Mouse (Mus musculus) heart, adult 10 weeks (tissue): ENCODE data around the gene Olfr1355. TPM values are rescaled to one million over a fixed set of nuclear protein-coding genes. Genes with fewer than 3 reads are reported as not detected.

Experiments
- polyA plus RNA-seq: library from polyadenylated mRNA; stranded (reverse); fragments of 350-450 nt; fragmentation: Illumina TruSeq; extraction: RNeasy Lipid Tissue Mini Kit (QIAGEN cat#74804); gene quantifications from one replicate; pipeline ENCODE4 v1.2.3, GENCODE M21; 2014; ENCODE audit warnings: low read depth, low replicate concordance

Olfr1355 gene
- not detected for polyA plus RNA-seq

DNA sequence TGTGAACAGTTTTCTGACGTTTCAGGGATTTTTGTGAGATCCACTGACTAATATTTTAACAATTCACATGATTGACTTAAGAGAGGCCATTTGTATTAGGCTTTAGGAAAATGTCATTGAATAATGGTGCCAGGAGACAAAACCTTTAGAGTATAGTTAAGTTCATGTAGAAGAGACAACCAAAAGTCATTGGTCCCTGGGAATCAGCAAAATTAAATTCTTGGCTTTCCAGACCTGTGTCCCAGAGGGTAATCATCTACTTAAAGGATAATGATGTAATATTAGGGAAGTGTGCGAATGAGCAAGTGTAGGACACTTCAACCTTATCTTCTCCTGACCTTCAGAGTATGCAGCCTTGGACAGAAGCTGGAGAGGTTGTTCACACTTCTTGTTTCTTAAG lies at the start of gene Olfr1355:
Gene Olfr1355 (plus strand): TSS at position 301 of the 400 bp plus-strand sequence.

DNA sequence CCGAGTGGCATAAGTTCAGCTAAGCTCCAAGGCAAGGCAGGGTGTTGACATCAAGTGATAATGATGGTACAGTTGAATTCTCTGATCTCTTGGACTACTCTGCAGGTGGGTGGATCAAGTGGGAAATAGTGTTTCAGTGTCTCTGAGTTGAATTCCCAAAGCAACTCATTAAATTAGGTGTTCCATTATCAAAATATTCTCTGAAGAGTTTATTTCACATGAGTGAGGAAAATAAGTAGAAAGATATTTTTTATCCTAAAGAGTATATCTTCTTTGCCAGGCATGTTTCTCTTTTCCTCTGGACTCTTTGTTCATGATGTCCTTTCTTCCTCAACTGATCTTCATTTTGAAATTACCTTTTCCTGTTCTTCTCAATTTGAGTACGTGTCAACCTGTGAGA lies 23.3 kb upstream of the Olfr1355 start, which contains the start of gene Olfr1356:
Gene Olfr1356 (minus strand): TSS at position 101 of the 400 bp plus-strand sequence.

GRCm38 (mm10) chr10:78912871-78913270 lies 37.5 kb downstream of the Olfr1355 start, which contains the start of gene Olfr1354:
Gene Olfr1354, plus strand, starts transcription at chr10:78913171.

Other genes starting within 250 kb of the Olfr1355 start
- gene Casp14, start 157.2 kb upstream of the Olfr1355 start, polyA plus RNA-seq, result not detected
- not detected for gene Ccdc105, start 122.5 kb upstream of the Olfr1355 start, polyA plus RNA-seq
- not detected for gene Slc1a6, start 95.0 kb upstream of the Olfr1355 start, polyA plus RNA-seq
- gene Olfr1356, start 23.4 kb upstream of the Olfr1355 start, polyA plus RNA-seq, result not detected
- gene Olfr1354, start 37.6 kb downstream of the Olfr1355 start, polyA plus RNA-seq, result not detected
- gene Olfr8, start 75.1 kb downstream of the Olfr1355 start, polyA plus RNA-seq, result not detected
- gene Olfr1353, start 87.8 kb downstream of the Olfr1355 start, polyA plus RNA-seq, result not detected
- not detected for gene Olfr1352, start 105.5 kb downstream of the Olfr1355 start, polyA plus RNA-seq
- not detected for gene Olfr1351, start 136.9 kb downstream of the Olfr1355 start, polyA plus RNA-seq
- gene Olfr57, start 153.2 kb downstream of the Olfr1355 start, polyA plus RNA-seq, result not detected
- 16.4 TPM for gene 2610008E11Rik, start 222.1 kb downstream of the Olfr1355 start, polyA plus RNA-seq